Mouse (Mus musculus) cerebellum, adult 11 months (tissue): Measurements from ENCODE around the gene Nme9.

Source experiments
- DNase-seq: peaks from one replicate; pipeline ENCODE4 v3.0.0; 2022

Nme9 gene

GRCm38 (mm10) chr9:99484632-99485031 lies 33.4 kb downstream of the Nme9 start:
- no peak for DNase-seq

GRCm38 (mm10) chr9:99485144-99485543 lies 33.9 kb downstream of the Nme9 start:
- no peak for DNase-seq

DNA sequence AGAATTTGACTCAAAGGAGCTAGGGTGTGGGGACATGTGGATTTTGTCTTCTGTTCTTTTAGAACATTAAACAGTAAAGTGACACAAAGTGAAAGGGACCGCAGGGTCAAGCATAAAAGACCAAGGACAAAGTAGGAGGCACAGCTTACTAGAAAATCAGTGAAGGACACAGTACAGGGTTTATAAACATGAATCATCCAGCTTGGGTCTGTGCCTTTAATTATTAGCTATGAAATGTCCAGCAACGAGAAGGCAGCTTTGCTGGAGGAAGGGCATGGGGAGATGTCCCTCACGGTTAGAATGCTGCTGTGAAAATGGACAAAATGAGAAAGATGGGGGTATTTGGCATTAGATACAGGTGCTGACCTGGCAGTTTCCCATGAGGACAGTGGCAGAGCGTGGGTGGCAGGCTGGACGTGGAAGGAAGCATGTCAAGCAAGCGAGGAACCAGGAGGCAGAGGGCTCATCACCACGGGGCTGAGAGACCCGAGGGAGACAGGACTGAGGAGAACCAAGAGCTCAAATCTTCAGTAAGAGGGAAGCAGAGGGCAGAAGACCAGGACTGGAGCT lies 35.9 kb downstream of the Nme9 start:
- no peak for DNase-seq

- DNase-seq: no peak
Measured at GRCm38 (mm10) chr9:99487841-99488240, 36.6 kb downstream of the Nme9 start.

- DNase-seq: no peak
Measured at GRCm38 (mm10) chr9:99491050-99491449, 39.8 kb downstream of the Nme9 start.

DNA sequence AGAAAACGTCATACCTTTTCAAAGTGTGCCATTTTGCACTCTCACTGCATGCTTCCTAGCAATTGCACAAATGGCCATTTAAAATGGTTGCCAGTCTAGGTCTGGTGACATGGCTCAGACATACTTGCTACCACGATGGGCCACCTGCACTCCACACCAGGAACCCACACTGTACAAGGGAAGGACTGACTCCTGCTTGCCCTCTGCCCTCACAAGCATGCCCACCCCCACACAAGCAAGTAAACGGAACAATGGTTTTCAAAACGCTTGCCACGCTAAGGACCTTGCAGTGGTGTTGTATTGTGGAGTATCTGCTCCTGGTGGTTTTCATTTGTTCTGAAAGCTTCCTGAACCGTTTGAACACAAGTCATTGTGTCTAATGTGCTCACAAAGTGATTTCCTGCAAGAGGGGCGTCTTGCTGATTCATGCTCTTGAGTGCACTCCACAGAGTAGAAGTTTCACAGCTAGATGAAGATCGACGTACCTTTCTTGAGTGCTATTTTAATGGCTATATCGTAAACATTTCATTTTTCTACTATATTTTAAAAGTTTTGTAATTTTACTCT lies 41.4 kb downstream of the Nme9 start:
- no peak for DNase-seq

- DNase-seq: no peak
Measured at GRCm38 (mm10) chr9:99499336-99499735, 48.1 kb downstream of the Nme9 start.

DNA sequence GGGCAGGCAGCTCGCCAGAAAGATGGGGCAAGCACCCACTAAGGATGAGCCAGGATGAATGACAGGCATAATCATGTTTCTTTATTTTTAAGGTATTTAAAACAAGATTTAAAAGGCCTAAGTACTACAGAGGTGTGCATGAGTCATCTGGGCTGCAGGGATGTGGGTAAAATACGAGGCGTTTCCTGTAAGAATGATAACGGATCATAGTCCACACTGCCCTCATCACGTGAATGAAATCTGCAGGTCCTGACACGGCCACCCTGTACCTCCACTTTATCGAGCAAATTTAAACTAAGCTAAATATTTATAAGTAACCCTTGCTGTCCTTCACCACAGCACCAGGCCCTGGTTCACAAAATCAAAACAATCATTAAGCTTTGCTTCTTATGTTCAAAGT lies 54.6 kb downstream of the Nme9 start:
- no peak for DNase-seq
